Mouse (Mus musculus) adrenal gland, adult (tissue): ENCODE measurements at regions not wholly inside any gene's neighbourhood (a gene's known extent, or its start where the extent isn't known, plus 50 kb on each side); places are given as distances from the start of the nearest gene placed in this dataset.
"Not testable (repeated sequence)": the region's sequence is repeated elsewhere in the genome, so short reads cannot be mapped to it uniquely, and the experiment has no call there.

Source experiments
- DNase-seq, 2 experiments: peaks; one replicate each; pipeline ENCODE4 v3.0.0; 2022 to 2023; ENCODE audit warnings: low spot score in 1 of 2; ENCODE audit not compliant: inconsistent age in 2 of 2

DNA sequence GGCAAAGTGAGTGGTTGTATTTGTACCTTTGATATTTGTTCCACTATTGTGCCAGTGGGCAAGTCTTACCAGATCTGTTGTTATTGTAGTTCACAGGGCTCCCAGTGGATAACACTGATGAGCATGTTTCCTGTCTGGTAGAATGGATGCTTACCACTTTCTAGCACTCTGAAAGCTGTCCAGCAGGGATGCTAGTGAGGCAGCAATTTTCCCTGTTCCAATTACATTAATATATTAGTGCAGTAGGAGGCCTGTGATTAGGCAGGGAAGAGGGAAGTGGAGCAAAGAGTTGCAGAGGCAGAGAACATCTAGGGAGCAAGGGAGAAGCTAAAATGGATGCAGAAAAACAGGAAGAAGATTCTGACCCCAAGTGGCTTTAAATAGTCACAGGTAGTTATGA, 348.0 kb downstream of the Adam29 start:
- DNase-seq, result not testable (repeated sequence)

DNA sequence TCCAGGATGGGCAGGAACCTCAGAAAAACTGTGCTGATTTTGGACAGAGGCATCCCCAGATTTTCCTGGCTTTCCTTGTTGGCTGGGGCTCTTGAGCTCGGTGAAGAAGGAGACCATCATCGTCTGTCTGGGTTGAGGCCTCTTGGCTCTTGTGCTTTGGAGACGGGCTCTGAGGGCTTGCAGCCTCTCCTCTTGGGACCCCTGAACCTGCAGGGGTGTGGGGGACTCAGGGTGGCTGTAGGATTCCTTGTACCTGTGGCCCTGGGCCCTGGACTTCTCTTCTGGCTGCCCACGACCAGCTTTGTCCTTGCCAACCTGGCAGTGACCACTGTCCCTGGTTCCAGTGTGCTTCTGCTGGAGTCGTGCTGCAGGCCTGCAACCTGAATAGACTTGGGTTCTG, 367.9 kb downstream of the Adam29 start:
- DNase-seq, result no peak

DNA sequence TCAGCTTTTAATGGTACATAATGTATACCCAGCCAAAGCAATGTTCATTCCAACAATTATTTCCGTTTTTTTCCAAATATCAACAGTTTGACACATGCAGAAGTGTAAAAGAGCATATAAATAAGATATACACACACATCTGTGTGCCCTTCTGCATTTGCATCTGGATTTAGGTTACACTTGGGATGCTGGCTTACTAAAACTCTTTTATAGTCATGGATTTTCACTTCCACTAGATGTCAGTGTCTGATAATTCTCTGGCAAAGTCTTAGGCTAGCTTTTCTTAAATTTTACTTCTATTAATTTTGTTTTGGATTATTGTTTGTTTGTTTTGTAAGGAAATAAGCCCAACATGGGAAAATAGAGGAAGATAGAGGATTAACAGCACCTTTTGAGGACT, 377.4 kb downstream of the Adam29 start:
- DNase-seq, result peak in 1 of 2 experiments; percentile 14

DNA sequence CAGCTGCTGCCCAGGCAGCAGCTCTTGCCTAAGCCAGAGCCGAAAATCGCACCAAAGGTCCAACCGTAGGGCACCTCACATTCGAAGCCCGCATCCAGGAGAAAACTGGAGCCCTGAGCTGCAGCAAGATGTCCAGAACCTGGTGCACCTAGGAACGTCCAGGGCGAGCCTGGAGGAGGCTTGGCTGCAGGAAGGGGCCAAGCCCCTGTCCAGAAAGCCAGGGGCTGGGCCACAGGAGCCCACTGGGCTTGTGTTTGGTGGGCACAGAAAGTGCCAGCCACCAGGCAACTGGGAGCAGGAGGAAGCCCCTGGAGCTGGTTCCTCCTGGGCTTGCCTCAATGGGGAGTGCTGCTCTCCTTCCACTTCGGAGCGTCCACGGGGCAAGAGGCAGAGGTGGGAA, 387.6 kb downstream of the Adam29 start:
- peak in 1 of 2 experiments; percentile 27 for DNase-seq

DNA sequence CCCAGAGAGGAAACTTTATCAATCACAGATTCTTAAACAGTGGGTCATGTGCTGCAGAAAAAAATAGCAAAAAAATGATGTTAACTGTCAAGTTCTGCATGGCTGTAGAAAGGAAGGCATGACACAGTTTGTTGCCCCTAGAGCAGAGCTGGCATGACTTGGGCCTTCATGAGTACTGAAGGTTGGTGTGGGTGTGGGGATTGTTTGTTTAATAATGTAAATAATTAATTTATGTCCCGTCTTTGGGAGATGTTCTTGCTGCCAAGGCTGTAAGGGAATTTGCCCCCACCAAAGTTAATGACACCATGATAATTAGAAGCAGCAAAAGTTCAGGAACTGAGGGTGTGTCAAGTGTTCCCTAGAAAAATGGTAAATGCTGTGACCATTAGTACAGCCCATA, 429.4 kb downstream of the Adam29 start:
- no peak for DNase-seq

DNA sequence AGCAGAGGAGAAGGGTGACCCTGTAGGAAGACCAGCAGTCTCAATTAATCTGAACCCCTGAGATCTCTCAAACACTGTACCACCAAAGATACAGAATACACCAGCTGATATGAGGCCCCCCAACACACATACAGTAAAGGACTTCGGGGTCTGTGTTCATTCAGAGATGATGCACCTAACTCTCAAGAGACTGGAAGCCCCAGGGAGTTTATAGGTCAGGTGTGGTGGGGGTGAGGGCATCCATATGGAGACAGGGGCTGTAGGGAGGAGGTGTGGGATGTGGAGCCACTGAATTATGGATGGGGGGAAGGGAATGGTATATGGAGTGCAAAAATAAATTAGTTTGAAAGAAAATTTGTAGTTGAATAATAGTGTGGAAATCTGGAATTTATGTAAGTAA, 429.8 kb downstream of the Adam29 start:
- peak in 1 of 2 experiments; percentile 22 for DNase-seq

DNA sequence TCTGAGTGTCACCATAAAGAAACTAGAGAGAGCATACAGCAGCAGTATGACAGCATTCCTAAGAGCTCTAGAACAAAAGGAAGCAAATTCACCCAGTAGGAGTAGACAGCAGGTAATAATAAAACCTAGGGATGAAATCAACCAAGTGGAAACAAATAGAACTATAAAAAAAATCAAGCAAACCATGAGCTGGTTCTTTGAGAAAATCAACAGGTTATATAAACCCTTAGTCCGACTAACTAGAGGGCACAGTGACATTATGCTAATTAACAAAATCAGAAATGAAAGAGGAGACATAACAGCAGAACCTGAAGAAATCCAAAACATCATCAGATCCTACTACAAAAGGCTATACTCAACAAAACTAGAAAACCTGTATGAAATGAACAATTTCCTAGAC, 434.4 kb downstream of the Adam29 start:
- no peak for DNase-seq

DNA sequence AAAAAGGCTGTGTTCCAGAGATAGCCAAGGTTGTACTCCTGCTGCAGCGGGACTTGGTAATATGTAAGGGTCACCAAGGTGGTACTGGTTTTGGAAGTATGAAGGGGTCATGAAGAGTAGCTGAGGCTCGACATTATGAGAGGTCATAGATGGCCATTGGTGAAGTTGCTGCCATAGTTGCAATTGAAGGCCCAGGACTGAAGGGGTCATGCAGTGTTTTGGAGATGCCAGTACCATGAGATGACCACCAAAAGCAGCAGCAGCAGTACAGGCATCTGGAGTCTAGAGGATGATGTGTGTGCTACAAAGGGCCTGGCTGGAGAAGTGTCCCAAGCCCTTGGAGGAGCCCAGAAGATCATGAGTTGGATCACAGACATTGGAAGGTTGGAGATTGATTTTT, 440.0 kb downstream of the Adam29 start:
- DNase-seq, result peak in 1 of 2 experiments; percentile 21

DNA sequence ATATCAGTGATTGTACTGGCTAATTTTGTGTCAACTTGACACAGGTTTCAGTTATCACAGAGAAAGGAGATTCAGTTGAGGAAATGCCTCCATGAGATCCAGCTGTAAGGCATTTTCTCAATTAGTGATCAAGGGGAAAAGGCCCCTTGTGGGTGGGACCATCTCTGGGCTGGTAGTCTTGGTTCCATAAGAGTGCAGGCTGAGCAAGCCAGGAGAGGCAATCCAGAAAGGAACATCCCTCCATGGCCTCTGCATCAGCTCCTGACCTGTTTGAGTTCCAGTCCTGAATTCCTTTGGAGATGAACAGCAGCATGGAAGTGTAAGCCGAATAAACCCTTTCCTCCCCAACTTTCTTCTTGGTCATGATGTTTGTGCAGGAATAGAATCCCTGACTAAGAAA, 440.8 kb downstream of the Adam29 start:
- not testable (repeated sequence) for DNase-seq

DNA sequence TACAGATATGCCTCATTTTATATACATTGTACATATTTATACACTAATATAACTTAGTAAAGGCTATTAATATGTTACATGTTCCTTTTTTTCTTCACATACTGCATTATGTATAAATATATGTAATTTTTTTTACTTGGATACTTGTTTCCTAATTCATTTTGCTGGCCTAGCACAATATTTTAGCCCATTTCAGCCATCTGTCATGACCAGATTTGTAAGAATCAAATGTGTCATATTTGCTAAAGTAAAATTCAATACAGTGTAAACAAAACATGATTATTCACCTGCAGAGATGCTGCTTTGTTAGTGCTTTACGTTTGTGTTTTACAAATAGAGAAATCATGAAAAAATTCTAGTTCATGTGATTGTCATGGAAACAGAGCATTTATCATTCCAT, 441.3 kb downstream of the Adam29 start:
- no peak for DNase-seq

DNA sequence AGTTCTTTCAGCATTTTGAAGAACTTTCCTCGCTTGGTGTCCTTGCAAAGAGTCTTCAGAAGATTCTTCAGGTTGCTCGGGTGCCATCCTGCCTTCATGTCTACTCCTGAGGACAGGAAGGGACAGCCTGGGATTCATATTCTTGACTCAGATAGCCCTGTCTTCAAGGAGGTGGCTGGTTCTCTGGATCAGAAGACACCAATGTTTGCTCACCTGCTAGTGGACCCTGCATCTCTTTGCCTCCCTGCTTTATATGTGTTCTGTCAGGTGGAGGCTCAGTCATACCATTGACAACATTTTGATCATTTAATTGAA, 441.9 kb downstream of the Adam29 start:
- no peak for DNase-seq

DNA sequence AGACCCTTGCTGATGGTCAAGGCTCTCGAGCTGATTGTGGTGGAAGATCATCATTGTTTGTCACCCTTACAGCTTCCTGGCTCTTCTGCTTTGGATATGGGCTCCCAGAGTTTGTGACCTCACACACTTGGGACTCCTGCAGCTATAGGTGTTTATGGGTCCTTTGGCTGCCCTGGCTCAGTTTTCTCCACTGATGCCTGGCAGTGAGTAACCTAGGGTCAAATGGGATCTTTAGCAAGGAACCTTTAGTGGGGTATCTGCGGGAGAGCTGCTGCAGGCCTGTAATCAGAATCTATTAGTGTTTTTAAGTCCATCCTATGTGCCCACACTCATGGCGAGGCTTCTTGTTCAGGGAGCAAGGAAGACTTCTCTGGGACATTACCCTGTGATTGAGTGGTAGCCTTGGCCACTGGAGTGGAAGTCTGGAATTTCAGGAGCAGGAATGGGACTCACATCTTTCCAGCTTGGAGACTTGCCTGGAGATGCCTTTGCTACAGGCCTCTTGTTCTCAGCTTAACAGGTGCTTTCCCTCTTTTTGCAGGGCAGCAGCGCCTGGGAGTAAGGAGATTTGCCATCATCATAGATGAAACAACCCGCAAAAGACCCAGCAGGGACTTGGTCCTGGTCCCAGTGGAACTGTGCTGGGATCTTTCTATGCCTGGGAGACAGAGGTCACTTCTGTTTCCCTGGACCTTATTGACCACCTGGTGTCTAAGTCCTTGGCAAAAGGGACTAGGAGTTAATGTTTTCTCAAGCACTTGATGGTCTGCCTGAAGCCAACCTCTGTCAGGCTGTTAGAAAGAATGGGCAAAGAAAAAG, 442.5 kb downstream of the Adam29 start:
- peak in 1 of 2 experiments; percentile 31 for DNase-seq

DNA sequence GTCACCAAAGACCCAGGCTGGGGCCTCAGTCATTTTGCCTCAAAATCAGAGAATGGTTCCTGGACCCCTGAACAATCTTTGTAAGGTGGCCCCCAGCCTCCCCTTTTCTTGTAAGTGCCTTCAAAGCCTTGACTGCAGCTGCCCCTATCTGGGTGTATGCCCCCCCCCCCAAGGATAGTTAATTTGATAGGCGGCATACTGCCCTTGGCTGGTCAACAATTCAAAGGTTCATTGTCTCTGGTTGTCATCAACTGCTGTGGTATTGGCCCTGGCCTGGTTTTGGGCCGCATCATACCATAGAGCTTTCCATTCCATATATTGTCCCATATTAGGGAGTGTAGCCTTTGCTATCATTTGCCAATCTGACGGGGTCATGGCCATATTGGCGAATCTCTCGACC, 446.0 kb downstream of the Adam29 start:
- DNase-seq, result not testable (repeated sequence)

DNA sequence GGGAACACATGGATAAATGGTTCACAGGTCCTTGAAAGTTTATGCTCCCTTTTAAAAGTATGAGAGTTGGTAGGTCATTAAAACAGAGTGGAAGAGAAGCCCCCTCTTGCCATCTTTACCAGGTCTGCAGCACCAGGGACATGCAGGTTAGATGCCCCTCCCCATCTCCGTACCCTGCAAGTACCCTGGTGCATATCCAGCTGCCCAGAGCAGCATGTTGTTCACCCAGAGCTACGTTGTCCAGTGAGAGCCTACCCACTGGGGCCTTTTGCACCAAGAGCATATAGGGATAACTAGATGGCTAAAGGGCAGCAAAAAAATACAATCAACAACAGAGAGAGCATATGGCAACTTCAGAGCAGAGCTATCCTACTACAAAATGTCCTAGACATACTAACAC, 449.3 kb downstream of the Adam29 start:
- DNase-seq, result no peak
